Mouse (Mus musculus): ENCODE data around the gene Mtor. TPM values are rescaled to one million over a fixed set of nuclear protein-coding genes. Genes with fewer than 3 reads are reported as not detected.

Gene Mtor
- polyA plus RNA-seq, 1 experiment: 36.3 TPM

GRCm38 (mm10) chr4:148586648-148587047 lies 138.2 kb downstream of the Mtor start:
- no peak overlapping the region for H3K27ac ChIP-seq (ENCODE audit: insufficient read depth, low read length)
- WGBS: 66% methylated on average over 9 of the region's 9 CpGs
- no peak overlapping the region for H3K4me3 ChIP-seq (replicated peaks; ENCODE audit: insufficient read depth, low read depth, low read length)
- no peaks in the 10 kb centered on the region for H3K27me3 ChIP-seq (ENCODE audit: control insufficient read depth, insufficient read depth, low read length)
- DNase-seq: no peak
- H3K4me1 ChIP-seq (ENCODE audit: control insufficient read depth, insufficient read depth, low read length): peaks cover 4% of the 10 kb centered on the region
- TF ChIP-seq POLR2A (IDR thresholded peaks at IDR 0.05; ENCODE audit: borderline replicate concordance, insufficient read depth, low read length): no peak
- no peak for TF ChIP-seq CTCF (IDR thresholded peaks at IDR 0.05; ENCODE audit: borderline replicate concordance, insufficient read depth, low read depth, low read length)

- 55% methylated on average over 9 of the region's 9 CpGs for WGBS
- Histone ChIP-seq H3K27ac (ENCODE audit: insufficient read depth, low read length) (no peak overlapping the region), H3K4me3 (replicated peaks; ENCODE audit: insufficient read depth, low read depth, low read length) (no peak overlapping the region), H3K4me1 (ENCODE audit: control insufficient read depth, insufficient read depth, low read length) (peaks cover 15% of the 10 kb centered on the region), H3K27me3 (ENCODE audit: control insufficient read depth, insufficient read depth, low read length) (no peaks in the 10 kb centered on the region)
- DNase-seq: no peak
- TF ChIP-seq POLR2A (IDR thresholded peaks at IDR 0.05; ENCODE audit: borderline replicate concordance, insufficient read depth, low read length) (no peak), CTCF (IDR thresholded peaks at IDR 0.05; ENCODE audit: borderline replicate concordance, insufficient read depth, low read depth, low read length) (no peak)
Observed at GRCm38 (mm10) chr4:148588793-148589192, 140.4 kb downstream of the Mtor start.

- 36% methylated on average over 7 of the region's 8 CpGs for WGBS
- Histone ChIP-seq H3K4me1 (ENCODE audit: control insufficient read depth, insufficient read depth, low read length) (peaks cover 20% of the 10 kb centered on the region), H3K27ac (ENCODE audit: insufficient read depth, low read length) (no peak overlapping the region), H3K4me3 (replicated peaks; ENCODE audit: insufficient read depth, low read depth, low read length) (no peak overlapping the region), H3K27me3 (ENCODE audit: control insufficient read depth, insufficient read depth, low read length) (no peaks in the 10 kb centered on the region)
- peak in 1 of 2 experiments; percentile 39 for DNase-seq
- no peak for TF ChIP-seq CTCF (IDR thresholded peaks at IDR 0.05; ENCODE audit: borderline replicate concordance, insufficient read depth, low read depth, low read length)
- TF ChIP-seq POLR2A (IDR thresholded peaks at IDR 0.05; ENCODE audit: borderline replicate concordance, insufficient read depth, low read length): no peak
Observed at GRCm38 (mm10) chr4:148589565-148589964, 141.2 kb downstream of the Mtor start.

GRCm38 (mm10) chr4:148590421-148591170 lies 142.2 kb downstream of the Mtor start:
- peak overlapping the region; percentile 99 for H3K4me3 ChIP-seq (replicated peaks; ENCODE audit: insufficient read depth, low read depth, low read length)
- peak; percentile 32 to 42 for DNase-seq
- TF ChIP-seq CTCF (IDR thresholded peaks at IDR 0.05; ENCODE audit: borderline replicate concordance, insufficient read depth, low read depth, low read length) (no peak), POLR2A (IDR thresholded peaks at IDR 0.05; ENCODE audit: borderline replicate concordance, insufficient read depth, low read length) (no peak)
- no peaks in the 10 kb centered on the region for H3K27me3 ChIP-seq (ENCODE audit: control insufficient read depth, insufficient read depth, low read length)
- H3K4me1 ChIP-seq (ENCODE audit: control insufficient read depth, insufficient read depth, low read length): peaks cover 20% of the 10 kb centered on the region
- peak overlapping the region; percentile 75 for H3K27ac ChIP-seq (ENCODE audit: insufficient read depth, low read length)
- 5% methylated on average over 18 of the region's 18 CpGs for WGBS

- TF ChIP-seq POLR2A (IDR thresholded peaks at IDR 0.05; ENCODE audit: borderline replicate concordance, insufficient read depth, low read length) (peak; percentile 20; the same call in 1 of the 2 replicates), CTCF (IDR thresholded peaks at IDR 0.05; ENCODE audit: borderline replicate concordance, insufficient read depth, low read depth, low read length) (no peak)
- DNase-seq: peak; percentile 96 to 99
- H3K4me1 ChIP-seq (ENCODE audit: control insufficient read depth, insufficient read depth, low read length): peaks cover 20% of the 10 kb centered on the region
- peak within 1 kb of the TSS; percentile 75 for H3K27ac ChIP-seq (ENCODE audit: insufficient read depth, low read length)
- H3K4me3 ChIP-seq (replicated peaks; ENCODE audit: insufficient read depth, low read depth, low read length): peak within 1 kb of the TSS; percentile 99
- no peaks in the 10 kb centered on the region for H3K27me3 ChIP-seq (ENCODE audit: control insufficient read depth, insufficient read depth, low read length)
- WGBS: under 1% methylated on average over 46 of the region's 50 CpGs
Observed at GRCm38 (mm10) chr4:148591171-148591630, 142.8 kb downstream of the Mtor start, which contains the start of gene Srm. Gene Srm (plus strand): TSS chr4:148591503.

GRCm38 (mm10) chr4:148591637-148592380 lies 143.4 kb downstream of the Mtor start:
- DNase-seq: no peak
- under 1% methylated on average over 53 of the region's 53 CpGs for WGBS

GRCm38 (mm10) chr4:148593996-148594395 lies 145.6 kb downstream of the Mtor start:
- Histone ChIP-seq H3K27ac (ENCODE audit: insufficient read depth, low read length) (no peak overlapping the region), H3K4me3 (replicated peaks; ENCODE audit: insufficient read depth, low read depth, low read length) (no peak overlapping the region), H3K27me3 (ENCODE audit: control insufficient read depth, insufficient read depth, low read length) (no peaks in the 10 kb centered on the region), H3K4me1 (ENCODE audit: control insufficient read depth, insufficient read depth, low read length) (peaks cover 20% of the 10 kb centered on the region)
- 32% methylated on average over 11 of the region's 11 CpGs for WGBS
- peak; percentile 47 to 57 for DNase-seq
- TF ChIP-seq CTCF (IDR thresholded peaks at IDR 0.05; ENCODE audit: borderline replicate concordance, insufficient read depth, low read depth, low read length) (no peak), POLR2A (IDR thresholded peaks at IDR 0.05; ENCODE audit: borderline replicate concordance, insufficient read depth, low read length) (no peak)

More at GRCm38 (mm10) chr4:148591637-148592380, 143.4 kb downstream of the Mtor start:
- H3K27ac ChIP-seq (ENCODE audit: insufficient read depth, low read length): 0 out of 2 replicates have a peak overlapping the region, but pooled peaks have one; percentile 4
- H3K4me3 ChIP-seq (replicated peaks; ENCODE audit: insufficient read depth, low read depth, low read length): peak overlapping the region; percentile 83
- TF ChIP-seq POLR2A (IDR thresholded peaks at IDR 0.05; ENCODE audit: borderline replicate concordance, insufficient read depth, low read length): no peak
- TF ChIP-seq CTCF (IDR thresholded peaks at IDR 0.05; ENCODE audit: borderline replicate concordance, insufficient read depth, low read depth, low read length): no peak
- no peaks in the 10 kb centered on the region for H3K27me3 ChIP-seq (ENCODE audit: control insufficient read depth, insufficient read depth, low read length)
- H3K4me1 ChIP-seq (ENCODE audit: control insufficient read depth, insufficient read depth, low read length): peaks cover 20% of the 10 kb centered on the region
